Mouse (Mus musculus): ENCODE data around the gene Noct.

Gene Noct

DNA sequence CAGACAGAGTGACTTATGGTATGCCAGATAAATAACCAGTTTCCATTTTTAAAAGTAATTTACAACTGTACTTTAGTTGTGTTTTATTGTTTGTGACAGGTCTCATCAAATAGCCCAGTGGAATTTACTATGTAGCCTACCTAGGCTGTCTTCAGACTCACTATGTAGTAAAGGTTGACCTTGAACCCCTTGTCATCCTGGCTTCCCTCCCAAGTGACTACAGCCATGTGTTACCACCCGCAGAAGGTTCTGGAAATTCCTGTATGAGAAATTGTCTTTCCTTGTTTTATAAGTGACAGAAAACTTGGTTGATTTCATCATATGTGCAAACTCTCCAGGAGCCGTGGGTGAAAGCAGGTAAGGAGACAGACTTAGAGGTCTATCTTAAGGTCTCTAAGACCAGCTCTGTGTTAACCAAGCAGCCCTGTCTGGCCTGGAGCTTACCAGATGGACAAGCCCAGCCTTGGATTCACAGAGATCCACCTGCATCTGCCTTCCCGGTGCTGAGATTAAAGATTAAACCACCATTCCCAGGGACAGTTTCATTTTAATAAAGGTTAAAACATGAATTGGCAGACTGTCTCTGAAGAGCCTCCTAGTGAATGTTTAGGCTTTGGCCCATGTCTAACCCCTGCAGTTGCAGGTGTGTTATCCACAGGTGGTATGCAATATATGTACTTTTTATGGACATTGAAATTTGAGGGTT lies 8.1 kb downstream of the Noct start:
- no peak for DNase-seq

- DNase-seq = no peak
Measured at GRCm38 (mm10) chr3:51233474-51233873, 9.2 kb downstream of the Noct start.

- peak; percentile 88 to 92 for DNase-seq
Measured at GRCm38 (mm10) chr3:51233918-51234751, 9.9 kb downstream of the Noct start.

DNA sequence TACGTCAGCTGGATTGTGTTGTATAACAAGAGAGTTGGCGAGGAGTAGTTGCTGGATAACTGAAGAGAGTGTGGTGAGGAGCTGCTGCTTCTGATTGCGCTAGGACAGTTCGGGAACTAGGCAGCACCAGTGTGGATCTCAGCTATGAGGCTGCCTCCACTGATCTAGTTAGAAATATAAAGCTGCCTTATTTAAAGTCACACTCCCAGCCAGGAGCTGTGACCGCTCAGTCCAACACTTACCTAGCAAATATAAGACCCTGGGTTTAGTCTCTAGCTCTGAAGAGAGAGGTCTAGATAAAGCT lies 10.5 kb downstream of the Noct start:
- no peak for DNase-seq

- DNase-seq = no peak
Measured at GRCm38 (mm10) chr3:51238515-51238914, 14.3 kb downstream of the Noct start.

DNA sequence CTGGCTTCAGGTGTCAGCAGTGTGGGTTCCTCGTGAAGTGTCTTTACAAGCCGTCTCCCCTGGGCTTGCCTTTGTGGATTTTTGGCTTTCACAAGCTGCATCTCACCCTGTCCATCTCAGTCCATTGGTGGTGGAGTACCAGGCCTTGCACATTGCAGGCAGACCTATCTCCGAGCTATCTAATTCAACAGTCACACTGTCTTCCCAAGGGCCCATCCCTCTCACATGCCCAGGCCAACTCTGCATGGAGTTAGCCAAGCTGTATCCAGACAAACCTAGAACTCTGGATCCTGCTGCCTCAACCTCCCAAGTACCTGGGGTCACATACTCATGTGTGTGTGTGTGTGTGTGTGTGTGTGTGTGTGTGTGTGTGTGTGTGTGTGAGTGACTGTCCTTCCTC lies 15.3 kb downstream of the Noct start:
- DNase-seq = no peak

GRCm38 (mm10) chr3:51247704-51248103 lies 23.5 kb downstream of the Noct start:
- DNase-seq = no peak

- DNase-seq = no peak
Measured at GRCm38 (mm10) chr3:51248600-51248999, 24.4 kb downstream of the Noct start.

DNA sequence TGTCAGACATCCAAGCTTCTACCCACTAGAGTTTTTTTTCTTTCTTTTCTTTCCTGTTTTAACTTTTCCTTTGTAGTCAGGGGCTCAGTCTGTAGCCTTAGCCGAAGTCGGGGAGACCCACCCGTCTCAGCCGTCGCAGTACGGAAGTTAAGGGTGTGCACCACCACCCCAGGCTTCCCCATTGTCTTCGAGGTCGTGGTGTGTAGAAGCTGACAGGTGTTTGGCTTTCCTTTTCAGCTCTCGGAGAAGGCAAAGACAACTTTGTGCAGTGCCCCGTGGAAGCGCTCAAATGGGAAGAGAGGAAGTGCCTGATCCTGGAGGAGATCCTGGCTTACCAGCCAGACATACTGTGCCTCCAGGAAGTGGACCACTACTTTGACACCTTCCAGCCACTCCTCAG lies 25.2 kb downstream of the Noct start:
- no peak for DNase-seq

DNA sequence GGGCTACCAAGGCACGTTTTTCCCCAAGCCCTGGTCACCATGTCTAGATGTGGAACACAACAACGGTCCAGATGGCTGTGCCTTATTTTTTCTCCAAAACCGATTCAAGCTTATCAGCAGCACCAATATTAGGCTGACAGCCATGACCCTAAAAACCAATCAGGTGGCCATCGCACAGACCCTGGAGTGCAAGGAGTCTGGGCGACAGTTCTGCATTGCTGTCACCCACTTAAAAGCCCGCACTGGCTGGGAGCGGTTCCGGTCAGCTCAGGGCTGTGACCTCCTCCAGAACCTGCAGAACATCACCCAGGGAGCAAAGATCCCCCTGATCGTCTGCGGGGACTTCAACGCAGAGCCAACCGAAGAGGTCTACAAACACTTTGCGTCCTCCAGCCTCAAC lies 25.6 kb downstream of the Noct start:
- no peak for DNase-seq

DNA sequence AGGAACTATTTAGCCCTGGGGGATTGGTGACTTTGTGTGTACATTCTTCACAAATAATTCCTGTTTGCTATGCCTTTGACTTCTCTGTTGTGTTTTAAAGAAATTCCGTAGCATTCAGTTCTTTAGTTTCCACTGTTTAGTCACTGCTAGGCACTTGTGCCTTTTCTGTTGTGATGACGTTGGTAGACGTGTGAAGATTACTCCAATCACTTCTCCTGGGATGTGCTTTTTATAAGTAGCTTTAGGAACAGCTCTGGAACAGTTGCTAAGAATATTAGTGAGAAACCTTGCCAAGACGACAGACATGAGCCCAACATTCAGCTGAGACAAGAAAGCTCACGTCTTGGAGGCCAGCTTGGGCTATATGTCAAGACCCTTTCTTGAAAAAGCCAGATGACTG lies 26.8 kb downstream of the Noct start:
- no peak for DNase-seq

DNA sequence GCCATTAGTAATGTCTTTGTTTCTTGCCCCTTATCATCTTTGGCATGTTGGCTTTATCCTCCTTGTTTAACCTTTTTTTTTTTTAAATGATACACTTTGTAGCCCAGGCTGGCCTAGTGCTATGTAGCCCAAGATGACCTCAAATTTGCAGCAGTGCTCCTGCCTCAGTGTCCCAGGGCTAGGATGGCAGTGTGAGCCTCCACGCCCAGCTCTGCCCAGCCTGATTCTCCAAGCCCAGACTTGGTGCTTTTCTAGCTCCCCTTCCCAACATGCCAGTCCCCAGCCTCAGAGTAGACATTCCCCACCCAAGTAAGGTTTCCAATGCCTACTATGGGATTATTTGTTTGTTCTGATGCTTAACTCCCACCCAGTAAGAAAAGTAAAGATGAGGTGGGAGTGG lies 28.0 kb downstream of the Noct start:
- no peak for DNase-seq

GRCm38 (mm10) chr3:51252689-51253402 lies 28.6 kb downstream of the Noct start:
- DNase-seq = no peak

DNA sequence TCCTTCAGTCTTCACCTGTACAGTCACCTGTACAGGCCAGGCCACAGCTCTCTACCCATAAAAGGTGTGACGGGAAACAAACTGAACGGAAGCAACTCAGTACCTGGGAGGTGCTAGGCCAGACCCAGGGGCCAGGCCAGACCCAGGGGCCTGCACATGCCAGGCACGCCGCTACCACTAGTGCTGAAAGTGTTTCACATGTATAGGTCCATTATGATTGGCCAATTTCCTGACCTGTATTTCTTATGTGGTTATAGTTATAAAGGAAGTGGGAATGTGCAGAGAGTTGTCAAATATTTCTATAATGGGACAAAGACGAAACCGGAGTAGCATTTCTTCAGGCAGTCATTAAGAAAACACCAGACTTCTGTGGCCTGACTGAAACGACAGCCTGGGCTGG lies 30.5 kb downstream of the Noct start:
- DNase-seq = peak in 1 of 2 experiments; percentile 1

DNA sequence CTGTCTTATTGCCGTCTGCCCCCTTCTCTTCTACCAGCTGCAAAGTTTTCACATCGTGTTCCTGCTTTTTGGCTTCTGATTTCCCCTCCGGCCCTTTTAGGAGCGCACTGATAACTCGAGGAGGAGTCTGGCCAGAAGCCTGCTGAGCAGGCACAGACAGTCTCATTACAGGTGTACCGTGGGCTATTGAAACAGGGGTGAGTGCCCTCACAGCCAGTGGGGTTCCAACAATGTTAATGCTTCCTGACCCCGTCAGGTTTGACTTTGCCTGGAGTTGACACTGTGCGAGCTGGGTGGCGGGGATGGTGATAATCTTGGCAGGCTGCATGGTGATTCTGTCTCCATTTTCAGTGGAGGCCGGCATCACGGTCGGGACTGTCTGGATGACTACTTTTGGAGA lies 32.2 kb downstream of the Noct start:
- DNase-seq = no peak

DNA sequence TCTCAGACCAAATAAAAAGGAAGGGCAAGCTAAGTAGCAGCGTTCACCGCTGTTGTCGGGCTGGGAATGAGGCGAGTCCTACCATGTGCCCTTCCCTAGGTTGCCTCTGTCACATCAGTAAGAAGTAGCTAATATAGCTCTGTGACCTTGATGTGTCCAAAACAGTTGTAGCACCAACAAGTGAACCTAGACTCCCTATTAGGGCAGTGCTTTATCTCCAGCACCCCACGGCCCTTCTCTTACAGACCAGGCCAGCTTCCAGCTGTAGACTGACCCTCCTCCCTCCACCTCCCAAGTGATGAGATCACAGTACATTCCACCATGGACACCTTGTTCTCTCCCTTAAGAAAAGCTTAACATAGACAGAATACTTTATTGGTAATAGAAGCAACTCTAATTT lies 33.8 kb downstream of the Noct start:
- no peak for DNase-seq

GRCm38 (mm10) chr3:51262942-51263341 lies 38.7 kb downstream of the Noct start:
- no peak for DNase-seq

- no peak for DNase-seq
Measured at GRCm38 (mm10) chr3:51268434-51268833, 44.2 kb downstream of the Noct start.

DNA sequence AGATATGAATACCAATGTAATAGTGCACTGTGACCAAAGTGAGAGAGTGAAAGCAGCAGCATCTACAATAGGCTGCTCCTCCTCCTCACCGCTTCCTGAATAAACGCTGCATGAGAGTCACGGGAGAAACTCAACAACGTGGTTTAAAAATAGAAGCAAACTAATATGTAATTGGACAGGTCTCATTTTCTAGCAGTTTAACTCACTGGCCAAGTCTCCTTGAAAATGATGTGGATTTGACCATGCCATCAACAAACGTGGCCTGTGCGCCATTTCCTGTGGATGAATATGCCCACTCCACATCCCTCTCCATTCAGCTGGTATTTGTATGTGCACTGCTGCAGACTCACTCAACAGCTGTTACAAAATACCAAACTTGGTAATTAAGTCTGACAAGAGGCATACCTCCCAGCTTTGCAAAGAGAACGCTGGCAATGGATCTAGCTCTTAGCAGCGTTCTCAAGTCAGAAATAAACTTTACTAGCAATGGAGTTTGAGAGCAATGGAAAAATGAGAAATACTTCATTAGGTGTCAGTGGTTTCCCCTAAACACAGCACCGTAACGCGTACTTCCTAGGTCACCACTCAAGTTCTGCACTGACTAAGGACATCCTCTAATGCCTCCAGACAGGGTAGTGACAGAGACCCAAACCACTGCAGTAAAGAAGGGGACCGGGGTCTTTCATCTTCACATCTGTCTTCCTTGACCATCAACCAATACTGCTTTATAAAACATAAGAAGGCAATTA lies 46.0 kb downstream of the Noct start:
- DNase-seq = no peak

DNA sequence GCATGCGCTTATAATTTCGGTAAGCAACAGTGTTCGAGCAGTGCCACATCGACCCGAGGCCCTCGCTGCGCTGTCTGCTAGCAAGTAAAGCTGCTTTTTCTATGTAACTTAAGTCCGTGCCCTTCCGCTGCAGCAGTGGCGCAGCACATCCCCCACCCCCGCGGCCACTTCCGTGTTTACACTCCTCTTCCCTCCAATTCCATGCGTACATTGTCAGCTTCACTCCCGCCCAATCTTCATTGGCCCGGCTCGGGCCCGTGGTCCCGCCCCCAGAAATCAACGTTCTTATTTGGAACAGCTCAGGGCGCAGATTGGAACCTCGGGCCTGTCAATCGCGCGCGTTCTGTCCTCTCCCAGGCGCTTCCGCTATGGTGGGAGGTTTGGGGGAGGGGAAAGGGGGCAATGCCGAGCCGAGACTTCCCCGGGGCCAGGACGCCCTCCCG lies 51.7 kb downstream of the Noct start:
- DNase-seq = peak; percentile 96 to 98

- DNase-seq = no peak
Measured at GRCm38 (mm10) chr3:51276421-51277111, 52.3 kb downstream of the Noct start.

All from cerebellum, postnatal 14 days (tissue).